Mouse (Mus musculus) midbrain, embryonic 16.5 days (tissue): ENCODE measurements at regions not wholly inside any gene's neighbourhood (a gene's known extent, or its start where the extent isn't known, plus 50 kb on each side); places are given as distances from the start of the nearest gene placed in this dataset.

ENCODE experiments used
- ATAC-seq: fragments of 200-750 bp; cut with Nextera tagmentation; 2 replicates; pipeline ENCODE4 v1.8.0; 2017; ENCODE audit warnings: moderate TSS enrichment
- H3K27ac ChIP-seq: fragments of 300-500 bp; sonication (generic); 2 replicates; pipeline ENCODE4 v1.5.1; 2014; ENCODE audit warnings: mild to moderate bottlenecking, low read length, mixed read lengths
- H3K27me3 ChIP-seq: fragments of 300-500 bp; sonication (generic); 2 replicates; pipeline ENCODE4 v1.6.1; 2014; ENCODE audit warnings: low read depth, low read length, mixed read lengths; ENCODE audit not compliant: control insufficient read depth, insufficient read depth
- H3K36me3 ChIP-seq: fragments of 300-500 bp; sonication (generic); 2 replicates; pipeline ENCODE4 v1.6.1; 2014; ENCODE audit warnings: mild to moderate bottlenecking, low read length, moderate library complexity, mixed read lengths; ENCODE audit not compliant: control insufficient read depth, insufficient read depth
- H3K4me1 ChIP-seq: fragments of 300-500 bp; sonication (generic); 2 replicates; pipeline ENCODE4 v1.6.1; 2014; ENCODE audit warnings: mild to moderate bottlenecking, low read length, mixed read lengths; ENCODE audit not compliant: control insufficient read depth, insufficient read depth
- H3K4me2 ChIP-seq: fragments of 300-500 bp; sonication (generic); 2 replicates; pipeline ENCODE4 v1.6.1; 2014; ENCODE audit warnings: mild to moderate bottlenecking, low read length, mixed read lengths
- H3K4me3 ChIP-seq: fragments of 300-500 bp; sonication (generic); 2 replicates; pipeline ENCODE4 v1.5.1; 2014; ENCODE audit warnings: low read depth, mild to moderate bottlenecking, low read length, moderate library complexity, mixed read lengths
- H3K9ac ChIP-seq: fragments of 300-500 bp; sonication (generic); 2 replicates; pipeline ENCODE4 v1.6.1; 2014; ENCODE audit warnings: low read depth, low read length, mixed read lengths
- H3K9me3 ChIP-seq: fragments of 300-500 bp; sonication (generic); replicated peaks from 2 replicates; pipeline ENCODE4 v1.6.1; 2014; ENCODE audit warnings: mild to moderate bottlenecking, low read length, mixed read lengths; ENCODE audit not compliant: control insufficient read depth, poor library complexity, severe bottlenecking
- WGBS: fragments of 180-500 bp; shearing (Covaris S2); extraction: QIAGEN DNeasy Blood & Tissue Kit; methylation state at CpG from one replicate; pipeline ENCODE4 v1.1.7; 2014; 5-methylcytosine and 5-hydroxymethylcytosine counted together

DNA sequence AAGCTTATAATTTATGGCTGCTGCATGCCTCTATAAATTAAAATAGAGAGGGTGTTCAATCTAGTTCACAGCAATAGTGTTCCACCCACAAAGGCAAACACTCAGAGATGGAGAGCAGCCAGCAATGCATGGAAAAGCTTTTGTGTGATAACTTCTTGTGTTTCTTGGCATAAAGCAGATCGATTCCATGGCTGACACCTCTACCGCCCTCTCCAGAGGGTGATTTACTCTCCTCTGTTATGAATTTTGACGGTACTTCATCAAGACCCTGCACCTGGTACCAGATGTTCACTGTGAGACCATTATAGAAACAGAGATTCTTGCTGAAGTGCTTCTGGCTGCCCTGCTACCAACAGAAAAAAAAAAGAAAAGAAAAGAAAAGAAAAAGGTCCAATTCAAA, 54.1 kb upstream of the Btc start:
- Histone ChIP-seq H3K27me3 (no peaks in the 10 kb centered on the region), H3K9me3 (no peaks in the 10 kb centered on the region), H3K4me3 (no peak overlapping the region), H3K4me2 (no peak overlapping the region), H3K27ac (no peak overlapping the region), H3K9ac (no peak overlapping the region), H3K36me3 (no peaks in the 10 kb centered on the region), H3K4me1 (no peaks in the 10 kb centered on the region)
- 65% methylated on average over 3 of the region's 3 CpGs for WGBS
- no peak for ATAC-seq

GRCm38 (mm10) chr5:91464876-91465508, 52.4 kb upstream of the Parm1 start:
- WGBS = 52% methylated on average over 4 of the region's 4 CpGs
- no peak overlapping the region for H3K9ac ChIP-seq
- no peaks in the 10 kb centered on the region for H3K27me3 ChIP-seq
- H3K4me1 ChIP-seq = no peaks in the 10 kb centered on the region
- H3K4me2 ChIP-seq = no peak overlapping the region
- H3K27ac ChIP-seq = no peak overlapping the region
- H3K36me3 ChIP-seq = no peaks in the 10 kb centered on the region
- peak; percentile 97 for ATAC-seq
- no peak overlapping the region for H3K4me3 ChIP-seq
- no peaks in the 10 kb centered on the region for H3K9me3 ChIP-seq
